Mouse (Mus musculus): Measurements from ENCODE around the gene Noct.

Noct gene

DNA sequence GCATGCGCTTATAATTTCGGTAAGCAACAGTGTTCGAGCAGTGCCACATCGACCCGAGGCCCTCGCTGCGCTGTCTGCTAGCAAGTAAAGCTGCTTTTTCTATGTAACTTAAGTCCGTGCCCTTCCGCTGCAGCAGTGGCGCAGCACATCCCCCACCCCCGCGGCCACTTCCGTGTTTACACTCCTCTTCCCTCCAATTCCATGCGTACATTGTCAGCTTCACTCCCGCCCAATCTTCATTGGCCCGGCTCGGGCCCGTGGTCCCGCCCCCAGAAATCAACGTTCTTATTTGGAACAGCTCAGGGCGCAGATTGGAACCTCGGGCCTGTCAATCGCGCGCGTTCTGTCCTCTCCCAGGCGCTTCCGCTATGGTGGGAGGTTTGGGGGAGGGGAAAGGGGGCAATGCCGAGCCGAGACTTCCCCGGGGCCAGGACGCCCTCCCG, 51.7 kb downstream of the Noct start:
- DNase-seq (ENCODE audit: low read depth, low spot score) = peak; percentile 97

DNA sequence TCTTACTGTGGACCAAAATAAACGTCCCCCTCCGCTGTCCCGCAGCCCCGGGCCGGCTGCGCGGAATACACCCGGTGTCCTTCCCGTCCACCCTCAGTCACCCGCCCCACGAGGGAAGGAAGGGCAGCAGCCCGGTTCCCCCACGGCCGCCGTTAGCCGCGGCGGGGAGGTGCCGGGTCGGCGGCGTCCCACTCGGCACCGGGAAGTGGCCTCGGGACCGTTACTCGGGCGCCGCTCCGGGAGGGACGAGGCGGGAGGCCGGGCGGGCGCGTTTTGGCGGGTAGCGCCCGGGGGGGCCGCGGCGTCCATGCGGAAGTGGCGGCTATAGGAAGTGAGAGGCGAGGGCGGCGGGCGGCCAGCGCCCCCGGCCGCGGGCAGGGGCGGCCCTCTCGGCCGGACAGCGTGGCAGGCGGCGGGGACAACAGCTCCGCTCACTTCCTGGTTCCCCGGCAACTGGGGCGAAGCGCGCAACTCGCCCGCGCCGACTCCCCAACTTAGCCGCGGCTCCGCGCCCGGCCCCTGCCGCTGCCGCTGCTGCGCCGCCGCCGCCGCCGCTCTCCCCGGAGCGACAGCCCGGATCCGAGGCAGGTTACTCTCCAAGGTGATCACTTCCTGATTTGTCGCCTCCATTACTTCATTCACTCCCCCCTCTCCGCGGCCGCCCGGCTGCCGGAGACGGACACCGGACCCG, 52.3 kb downstream of the Noct start:
- DNase-seq (ENCODE audit: low read depth, low spot score) = no peak

DNA sequence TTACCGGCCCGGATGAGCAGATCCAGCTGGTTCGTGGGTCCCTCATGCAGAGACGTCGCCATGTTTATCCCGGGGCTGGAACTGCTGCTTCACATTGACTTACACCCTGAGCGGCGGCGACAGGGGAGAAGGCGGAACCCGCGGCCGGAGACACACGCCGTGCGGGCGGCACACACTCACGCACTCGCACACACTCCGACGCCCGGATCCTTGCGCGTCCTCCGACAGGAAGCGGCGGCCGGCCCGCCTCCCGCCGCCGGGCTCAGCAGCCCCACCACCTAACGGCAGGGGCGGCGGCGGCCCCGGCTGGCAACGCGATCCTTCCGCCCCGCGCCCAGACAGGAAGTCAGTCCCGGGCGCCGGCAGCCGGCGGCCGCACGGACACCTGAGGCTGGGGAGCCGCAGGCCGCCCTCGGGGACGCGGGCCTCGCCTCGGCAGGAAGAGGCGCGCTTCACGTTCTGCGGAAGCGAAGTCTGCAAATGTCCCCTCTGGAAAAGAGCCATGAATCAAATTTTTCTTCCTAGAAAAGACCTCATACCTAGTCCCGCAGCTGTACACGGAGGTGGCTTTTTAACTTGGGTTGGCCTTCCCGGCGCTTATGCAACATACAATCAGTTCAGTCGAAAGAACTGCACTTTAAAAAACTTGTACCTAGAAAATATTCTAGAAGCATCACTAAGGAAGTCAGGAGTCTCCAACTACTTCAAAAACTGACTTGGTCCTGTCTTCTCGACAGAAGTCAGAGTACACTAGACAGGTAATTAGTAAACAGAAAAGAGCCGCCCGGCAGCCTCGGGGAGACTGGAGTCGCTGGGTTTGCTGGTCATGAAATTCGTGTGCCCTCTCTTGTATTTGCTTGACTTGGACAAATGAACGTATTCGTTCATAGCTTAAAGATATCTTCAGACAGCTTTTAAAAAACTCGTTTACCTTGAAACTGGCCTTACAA, 53.2 kb downstream of the Noct start:
- peak; percentile 86 for DNase-seq (ENCODE audit: low read depth, low spot score)

DNA sequence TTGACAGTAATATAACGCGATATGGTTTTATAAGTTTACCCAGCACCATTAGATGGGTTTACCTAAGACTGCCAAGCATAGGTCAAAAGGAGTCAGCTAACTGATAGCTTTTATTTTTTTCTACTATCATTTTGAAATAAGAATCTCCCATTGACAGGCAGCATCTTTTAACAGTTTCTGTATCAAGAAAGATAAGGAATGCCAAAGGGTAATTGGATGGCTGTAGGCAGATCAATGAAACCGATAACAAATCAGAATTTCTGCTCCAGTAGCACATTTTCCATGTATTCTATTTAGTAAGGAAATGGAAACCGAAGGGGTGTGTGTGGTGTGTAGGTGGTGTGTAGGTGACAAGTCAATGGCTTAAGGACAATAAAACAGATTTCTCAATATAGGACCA, 54.2 kb downstream of the Noct start:
- DNase-seq (ENCODE audit: low read depth, low spot score) = no peak

DNA sequence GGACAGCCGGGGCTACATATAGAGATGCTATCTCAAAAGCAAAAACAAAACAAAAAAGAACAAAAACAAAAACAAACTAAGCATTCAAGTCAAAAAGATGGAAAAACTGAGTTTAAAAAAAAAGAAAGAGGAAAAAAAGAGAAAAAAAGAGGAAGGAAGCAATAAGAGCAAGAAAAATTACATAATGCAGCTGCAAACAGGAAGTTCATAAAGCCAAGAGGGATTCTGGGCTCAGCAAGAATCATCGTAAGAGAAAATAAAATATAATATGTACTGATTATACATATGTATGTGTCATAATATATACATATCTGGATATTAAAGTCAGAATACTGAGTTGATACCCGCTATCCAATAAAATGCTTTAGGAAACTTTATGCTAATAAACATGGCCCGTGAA, 57.5 kb downstream of the Noct start:
- no peak for DNase-seq (ENCODE audit: low read depth, low spot score)

DNA sequence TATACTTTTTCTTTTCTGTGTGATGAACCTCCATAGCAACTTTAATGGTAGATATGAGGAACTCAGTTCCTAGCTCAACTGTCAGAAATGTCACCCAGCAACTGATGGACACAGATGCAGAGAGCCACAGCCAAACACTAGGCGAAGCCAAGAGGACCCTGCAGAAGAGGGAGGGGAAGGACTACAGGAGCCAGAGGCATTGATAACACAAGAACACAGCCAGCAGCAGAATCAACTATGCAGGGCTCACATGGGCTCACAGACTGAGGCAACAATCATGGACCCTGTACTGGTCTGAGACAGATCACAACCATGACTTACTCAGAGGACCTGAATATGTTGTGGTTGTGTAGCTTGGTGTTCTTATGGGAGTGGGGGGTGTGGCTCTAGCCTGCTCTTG, 60.1 kb downstream of the Noct start:
- DNase-seq (ENCODE audit: low read depth, low spot score) = no peak

DNA sequence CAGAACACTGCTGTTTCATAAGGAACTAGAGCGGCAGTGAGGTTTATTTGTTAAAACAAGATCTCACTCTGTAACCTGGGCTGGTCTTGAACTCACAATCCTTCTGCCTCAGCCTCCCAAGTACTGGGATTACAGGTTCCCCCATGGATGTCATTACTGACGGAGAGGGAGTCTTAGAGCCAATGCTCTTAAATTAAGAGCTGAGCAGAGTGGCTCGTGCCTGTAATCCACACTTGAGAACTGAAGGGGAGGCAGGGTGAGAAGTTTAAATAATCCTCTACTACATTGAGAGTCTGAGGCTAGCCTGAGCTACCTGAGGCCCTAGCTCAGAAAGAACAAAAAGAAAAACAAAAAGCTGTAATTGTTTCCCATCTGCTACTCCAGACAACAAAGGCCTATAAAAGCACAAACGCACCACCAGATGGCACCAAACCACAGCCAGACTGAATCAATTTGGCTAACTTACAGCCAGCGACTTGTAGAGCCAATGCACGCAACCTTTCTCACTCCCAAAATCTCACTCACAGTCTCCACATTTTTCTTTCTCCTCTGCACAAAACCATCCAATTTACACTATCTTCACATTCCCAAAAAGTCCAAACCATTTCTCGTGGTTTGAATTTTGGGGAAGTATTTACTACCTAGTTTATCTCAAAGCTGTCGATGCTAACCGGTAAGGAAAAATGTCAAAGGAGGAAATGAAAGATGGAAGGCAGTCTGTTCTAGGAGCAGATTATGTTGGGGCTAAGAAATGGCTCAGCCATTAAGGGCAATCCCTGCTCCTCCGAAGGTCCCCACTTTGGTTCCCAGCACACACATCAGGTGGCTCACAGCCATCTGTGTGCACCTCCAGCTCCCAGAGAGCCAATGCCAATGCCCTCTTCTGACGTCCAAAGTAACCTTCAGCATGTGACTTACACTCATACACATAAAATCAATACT, 64.9 kb downstream of the Noct start:
- peak; percentile 61 for DNase-seq (ENCODE audit: low read depth, low spot score)

DNA sequence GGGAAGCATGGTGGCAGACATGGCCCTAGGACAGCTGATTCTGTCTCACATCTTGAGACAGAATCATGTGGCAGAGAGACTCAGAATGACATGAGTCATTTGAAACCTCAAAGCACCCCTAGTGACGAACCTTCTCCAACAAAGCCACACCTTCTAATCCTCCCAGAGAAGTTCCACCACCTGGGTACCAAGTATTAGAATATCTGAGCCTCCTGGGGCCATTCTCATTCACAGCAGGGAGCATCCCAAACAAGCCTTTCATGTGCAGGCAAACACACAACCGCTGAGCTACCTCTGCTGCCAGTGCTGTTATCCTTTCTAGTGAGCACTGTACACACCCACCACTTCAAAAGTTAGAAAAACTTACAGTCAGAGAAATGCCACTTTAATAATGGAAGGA, 70.0 kb downstream of the Noct start:
- DNase-seq (ENCODE audit: low read depth, low spot score) = no peak

DNA sequence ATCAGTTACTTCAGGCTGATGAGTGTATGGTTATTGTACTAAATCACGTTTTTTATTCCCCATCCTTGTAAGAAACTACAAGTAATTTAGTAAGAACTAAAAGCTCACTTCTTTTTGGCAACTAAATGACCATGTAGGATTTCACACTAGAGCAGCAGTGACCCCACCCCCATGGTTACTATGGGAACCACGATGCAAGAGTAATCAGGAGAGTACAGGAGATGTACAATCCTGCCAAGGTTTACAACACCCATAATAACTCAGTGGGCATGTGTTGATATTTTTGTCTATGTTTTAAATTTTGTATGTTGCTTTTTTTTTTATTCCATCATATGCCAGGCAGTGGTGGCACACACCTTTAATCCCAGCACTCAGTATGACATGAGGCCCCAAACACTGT, 71.0 kb downstream of the Noct start:
- DNase-seq (ENCODE audit: low read depth, low spot score) = no peak

DNA sequence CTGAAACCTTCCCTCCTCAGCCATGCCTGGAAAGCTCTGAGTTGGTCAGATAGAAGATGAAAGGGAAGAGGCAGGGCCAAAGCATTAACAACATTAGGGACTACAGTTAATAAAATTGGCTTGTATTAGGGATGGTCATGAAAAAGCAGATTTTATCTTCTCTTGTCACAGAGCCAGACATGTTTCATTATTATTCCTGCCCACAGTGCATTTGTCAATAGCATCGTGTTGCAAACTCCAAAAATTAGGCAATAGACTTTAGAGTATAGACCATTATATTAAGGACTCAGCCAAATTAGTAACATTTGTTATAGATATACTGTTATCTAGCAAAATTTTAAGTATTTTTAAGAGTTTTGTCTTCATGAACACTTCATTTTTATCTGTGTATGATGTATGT, 72.5 kb downstream of the Noct start:
- DNase-seq (ENCODE audit: low read depth, low spot score) = no peak
